Mouse (Mus musculus): ENCODE measurements around the gene Parn.

Gene Parn

DNA sequence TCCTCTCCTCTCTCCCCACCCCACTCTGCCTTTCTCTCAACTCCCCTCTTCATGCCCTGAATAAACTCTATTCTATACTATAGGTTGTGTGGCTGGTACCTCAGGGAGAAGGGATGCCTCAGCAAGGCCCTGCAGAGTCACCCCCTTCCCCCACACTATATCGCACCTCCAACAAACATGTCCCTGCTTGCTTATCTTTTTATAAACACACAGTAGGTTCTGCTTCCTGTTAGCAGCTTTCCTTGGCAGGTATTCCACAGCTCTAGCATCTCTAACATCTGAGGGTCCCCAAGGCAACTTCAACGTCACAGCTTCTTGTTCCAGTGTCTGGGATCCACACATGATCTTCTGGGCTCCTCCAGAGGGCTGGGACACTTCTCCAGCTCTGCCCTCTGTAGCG lies 117.3 kb downstream of the Parn start:
- CTCF ChIA-PET: no interaction called here

DNA sequence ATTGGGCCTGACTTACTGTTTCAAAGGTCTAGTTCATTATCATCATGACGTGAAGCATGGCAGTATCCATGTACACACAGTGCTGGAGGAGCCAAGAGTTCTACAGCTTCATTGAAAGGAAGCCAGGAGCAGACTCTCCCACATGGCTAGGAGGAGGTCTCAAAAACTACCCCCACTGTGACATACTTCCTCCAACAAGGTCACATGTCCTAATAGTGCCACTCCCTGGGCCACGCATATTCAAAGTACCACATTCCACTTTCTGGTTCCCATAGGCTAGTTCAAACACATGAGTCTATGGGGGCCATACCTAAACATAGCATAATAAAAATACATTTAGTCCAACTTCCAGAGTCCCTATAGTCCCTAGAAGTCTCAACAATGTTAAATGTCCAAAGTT lies 118.0 kb downstream of the Parn start:
- CTCF ChIA-PET: no interaction called here

DNA sequence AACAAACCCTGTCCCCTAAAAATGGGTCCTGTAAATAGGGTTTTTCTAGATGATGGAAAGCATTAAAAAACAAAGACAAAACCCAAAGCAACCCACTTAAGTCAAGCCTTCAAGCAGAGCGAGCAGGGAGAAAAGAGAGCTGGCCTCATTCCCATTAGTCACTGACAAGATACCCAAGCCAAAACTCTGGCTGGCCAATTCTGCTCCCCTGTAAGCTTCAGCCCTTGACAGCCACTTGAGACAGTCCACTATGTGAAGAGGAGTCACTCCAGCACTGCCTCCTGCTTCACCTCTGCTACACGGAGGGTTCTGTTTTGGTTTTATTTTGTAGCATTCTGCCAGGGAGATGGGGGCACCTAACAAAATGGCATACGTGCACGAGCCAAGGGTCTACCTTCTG lies 126.2 kb downstream of the Parn start:
- CTCF ChIA-PET: no interaction called here

DNA sequence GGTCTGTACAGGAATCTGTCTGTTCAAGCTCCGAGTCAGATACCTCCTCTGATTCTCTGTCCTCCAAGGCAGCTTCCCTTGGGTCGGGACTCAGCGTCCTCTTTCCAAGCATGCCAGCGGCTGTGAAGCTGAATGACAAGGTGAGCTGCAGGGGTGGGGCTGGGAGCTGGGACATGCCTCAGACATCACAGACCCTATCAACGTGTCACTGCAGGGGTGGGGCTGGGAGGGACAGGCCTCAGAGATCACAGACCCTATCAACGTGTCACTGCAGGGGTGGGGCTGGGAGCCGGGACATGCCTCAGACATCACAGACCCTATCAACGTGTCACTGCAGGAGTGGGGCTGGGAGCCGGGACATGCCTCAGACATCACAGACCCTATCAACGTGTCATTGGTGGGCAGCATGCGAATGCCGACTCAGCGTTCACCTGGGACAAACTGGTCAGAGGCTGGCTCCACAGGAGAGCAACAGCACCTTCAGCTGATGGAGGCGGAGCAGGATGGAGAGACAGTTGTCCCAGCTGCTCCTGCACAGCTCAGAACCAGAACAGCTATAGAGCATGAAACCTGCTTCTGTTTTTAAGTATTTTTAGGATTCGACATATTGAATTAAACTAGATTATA lies 126.7 kb downstream of the Parn start:
- CTCF ChIA-PET: no interaction called here

DNA sequence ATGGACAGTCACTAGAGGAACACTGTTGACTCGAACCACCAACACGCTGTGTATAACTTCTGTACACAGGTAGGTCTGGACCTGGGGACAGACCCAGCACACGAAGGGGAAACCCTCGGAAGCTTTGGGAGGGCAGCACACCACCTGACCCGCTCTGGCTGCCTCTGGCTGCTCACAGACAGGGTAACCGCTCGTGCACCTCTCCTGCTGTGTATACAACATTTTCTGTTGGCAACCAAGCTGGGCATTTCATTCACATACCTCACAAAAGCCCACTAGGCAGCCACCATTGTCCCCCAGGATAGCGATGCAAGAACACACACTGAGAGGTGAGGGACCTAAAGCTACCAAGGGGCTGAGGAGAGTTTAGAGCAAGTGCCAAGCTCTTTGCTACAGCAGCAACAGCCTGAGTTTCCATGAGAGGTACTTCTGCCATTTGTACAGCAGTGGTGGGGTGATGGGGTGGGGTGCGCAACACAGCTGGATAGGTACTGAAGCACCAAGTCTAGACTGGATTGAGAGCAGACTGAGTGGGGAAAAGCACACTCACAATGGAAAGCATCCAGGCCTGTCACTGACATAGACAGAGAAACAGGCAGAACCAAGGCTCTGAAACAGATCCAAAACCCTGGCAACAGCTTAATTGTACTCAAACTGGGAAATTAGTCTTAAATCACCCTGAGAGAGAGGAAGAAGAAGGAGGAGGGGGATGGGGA lies 128.9 kb downstream of the Parn start:
- CTCF ChIA-PET: no interaction called here

DNA sequence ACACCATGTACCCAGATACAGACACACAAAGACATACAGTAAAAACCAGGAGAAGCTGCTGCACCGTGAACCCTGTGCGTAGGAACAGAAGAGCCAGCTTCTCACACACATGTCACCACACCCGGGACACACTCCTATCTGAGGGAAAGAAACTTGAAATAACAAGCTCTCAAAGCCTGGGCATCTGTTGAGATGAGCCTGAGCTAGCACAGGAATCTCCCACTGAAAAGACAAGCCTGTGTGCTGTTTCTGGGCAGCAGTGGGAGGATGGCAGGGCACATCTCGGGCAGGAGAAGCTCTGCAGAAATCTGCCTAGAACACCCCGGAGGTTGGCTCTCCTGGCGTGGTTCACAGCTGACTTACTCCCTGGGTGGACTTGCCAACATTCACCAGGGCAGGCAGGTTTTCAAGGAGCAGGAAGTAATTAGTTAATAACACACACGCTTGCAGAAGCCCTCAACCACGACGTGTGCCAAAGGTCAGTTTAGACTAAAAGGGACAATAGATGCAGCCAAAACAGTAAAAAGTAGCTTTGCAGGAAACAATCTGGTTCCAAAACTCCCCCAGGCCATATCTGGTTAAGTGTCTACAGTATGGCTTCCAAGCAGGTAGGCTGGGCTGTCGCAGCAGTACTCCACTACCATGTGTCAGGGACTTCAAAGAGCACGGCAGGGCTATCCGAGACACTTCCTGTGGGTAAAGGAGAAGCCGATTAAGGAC lies 129.6 kb downstream of the Parn start:
- CTCF ChIA-PET: no interaction called here

DNA sequence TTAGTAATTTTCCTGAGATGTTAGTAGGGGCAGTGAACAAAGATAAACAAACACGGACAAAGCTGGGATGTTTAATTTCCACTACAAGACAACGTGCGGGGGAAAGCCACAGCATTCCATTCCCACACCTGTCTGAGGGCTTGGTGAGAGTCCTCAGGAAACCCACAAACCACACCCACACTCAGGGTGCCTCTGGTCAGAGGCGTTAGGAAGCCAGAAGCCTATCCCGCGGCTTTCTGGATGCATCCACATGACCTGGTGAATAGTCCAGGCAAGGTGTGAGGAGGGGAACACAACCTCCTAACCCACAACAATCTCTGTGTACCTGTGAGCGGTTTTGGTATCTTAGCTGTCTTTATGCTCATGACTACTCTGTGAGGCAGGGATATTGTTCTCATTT lies 131.6 kb downstream of the Parn start:
- CTCF ChIA-PET: no interaction called here

DNA sequence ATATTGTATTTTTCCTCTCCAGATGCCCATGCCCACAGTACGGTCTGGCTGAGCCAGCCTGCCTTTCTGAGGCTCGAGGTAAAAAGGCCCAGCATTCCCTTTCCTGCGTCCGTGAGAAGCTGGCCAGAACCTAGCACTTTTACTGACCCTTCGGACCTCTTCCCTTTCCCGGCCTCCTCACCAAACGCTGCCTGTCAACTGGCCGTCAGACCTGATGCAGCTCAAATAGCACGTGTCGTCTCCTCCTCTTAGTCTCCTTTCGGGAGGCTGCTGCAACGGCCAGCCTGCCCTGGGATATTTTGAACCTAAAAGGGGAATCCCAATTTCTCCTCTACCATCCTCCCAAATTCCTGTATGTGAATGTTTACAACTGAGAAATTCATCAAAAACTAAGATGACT lies 132.1 kb downstream of the Parn start:
- CTCF ChIA-PET: no interaction called here

DNA sequence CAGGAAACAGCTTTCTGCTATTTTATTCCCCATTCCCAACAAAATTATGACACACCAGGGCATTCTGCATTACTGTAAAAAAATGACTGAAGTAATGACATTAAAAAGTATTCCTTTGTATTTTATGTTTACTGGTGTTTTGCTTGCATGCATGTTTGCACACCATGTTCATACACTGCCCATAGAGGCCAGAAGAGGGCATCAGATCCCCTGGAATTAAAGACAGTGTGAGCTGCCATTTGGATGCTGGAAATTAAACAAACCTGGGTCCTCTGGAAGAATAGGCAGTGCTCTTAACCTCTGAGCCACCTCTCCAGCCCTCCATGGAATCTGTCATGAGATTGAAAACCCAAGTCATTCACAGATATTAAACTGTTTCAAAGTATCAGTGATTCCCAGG lies 135.1 kb downstream of the Parn start:
- CTCF ChIA-PET: no interaction called here

DNA sequence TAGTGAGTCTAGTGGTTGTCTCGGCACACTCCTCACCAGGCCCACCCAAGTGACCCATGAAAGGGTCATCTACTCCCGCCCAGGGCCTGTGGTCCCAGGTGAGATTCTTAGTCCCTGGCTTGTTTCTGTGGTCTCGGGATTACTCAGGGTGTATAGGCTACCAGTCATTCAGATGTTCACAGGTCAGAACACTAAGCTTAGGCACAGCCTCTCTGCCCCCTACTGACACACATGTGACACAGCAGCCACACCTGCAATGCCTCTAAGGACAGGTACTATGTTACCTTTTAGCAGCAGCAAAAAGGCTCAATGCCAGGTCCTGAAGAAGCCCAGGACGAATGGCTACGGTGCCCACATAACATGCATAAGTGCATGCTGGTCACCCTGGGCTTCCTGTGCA lies 136.7 kb downstream of the Parn start:
- CTCF ChIA-PET: no interaction called here

DNA sequence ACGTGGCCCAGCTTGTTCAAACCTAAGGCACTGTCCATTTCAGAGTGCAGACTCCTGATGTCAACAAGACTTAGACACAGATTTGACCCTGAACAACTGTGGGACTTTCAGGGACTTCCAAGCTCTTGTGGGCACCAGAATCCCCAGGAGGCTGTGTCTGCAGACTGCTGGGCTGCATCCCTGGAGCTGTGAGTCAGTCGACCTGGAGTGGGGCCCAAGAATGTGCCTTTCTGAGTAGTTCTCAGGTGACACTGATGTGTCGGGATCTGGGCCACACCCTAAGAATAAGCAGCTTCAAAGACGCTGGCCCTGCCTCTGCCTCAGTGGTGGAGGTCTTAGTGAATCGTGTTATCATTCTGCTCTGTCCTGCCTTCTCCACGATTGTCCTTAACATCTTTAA lies 146.6 kb downstream of the Parn start:
- CTCF ChIA-PET: no interaction called here

DNA sequence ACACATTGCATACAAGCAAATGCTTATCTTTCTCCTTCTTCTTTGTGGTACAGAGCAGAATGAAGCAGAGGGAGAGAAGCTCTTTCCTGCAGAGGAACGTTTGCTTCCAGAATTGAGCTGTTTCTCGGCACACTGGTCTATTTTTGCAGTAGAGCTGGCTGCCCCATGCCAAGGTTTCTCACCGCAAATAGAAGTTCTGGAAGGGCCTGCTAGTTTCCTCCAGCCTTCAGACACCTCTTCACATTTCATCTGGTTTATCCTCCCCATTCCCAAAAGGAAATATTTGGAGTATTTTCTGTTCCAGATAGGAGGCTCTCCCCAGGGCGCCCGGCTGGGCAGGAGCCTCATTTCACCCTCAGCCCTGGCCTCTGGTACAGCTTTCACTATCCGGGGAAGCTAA lies 147.7 kb downstream of the Parn start:
- CTCF ChIA-PET: no interaction called here

DNA sequence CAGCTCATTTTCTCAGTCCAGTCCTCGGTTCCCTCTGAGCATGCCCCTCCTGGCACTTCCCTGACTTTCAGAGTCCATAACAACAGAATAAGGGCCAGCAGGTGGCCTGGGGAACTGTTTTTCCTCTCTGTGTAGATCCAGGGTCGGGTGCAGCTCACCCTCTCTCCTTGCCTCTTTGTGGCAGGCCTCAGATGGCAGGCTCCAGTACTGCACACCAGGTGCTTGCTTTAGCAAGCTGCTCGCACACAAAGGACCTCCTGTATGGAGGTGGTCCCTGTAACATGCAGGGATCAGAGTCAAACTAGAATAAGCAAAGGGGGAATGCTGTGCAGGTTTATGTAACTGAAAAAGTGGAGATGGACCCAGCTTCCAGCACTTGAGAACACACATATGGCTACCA lies 151.8 kb downstream of the Parn start:
- CTCF ChIA-PET: no interaction called here

DNA sequence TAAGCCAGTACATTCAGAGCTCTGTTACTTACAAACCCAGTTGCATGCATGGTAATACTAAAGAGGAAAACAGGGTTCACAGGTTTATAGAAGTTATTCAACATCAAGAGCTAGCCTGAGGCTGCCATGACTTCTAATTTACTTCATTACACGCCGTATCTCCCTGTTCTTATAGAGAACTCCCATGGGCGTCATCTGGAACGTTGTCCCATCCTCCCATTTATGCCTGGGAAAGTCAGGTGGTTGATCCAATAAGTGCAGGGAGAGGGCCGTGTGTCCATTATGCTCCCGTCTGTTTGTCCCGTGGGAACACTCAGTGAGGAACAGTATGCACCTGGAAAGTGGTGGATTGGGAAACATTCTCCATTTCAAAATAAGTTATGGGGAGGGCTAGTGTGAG lies 152.4 kb downstream of the Parn start:
- CTCF ChIA-PET: no interaction called here

DNA sequence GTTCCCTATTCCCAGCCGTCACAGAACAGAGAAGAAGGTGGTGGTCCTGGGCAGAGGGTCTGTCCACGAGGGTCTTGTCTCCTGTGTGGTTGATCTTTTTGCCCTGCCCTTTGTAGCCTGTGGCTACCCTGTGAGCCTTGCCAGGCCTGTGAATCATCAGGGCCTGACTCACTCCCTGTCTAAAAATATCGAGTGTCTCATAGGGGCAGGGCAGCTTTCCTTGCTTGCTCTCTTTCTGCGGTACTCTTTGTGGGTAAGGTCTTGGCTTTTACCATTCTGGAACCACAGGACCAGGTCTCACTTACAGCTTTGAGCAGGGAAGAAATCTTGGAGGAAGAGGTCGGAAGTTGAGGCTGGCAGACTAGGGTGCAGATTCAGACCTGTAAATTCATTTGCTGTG lies 162.9 kb downstream of the Parn start:
- CTCF ChIA-PET: no interaction called here

DNA sequence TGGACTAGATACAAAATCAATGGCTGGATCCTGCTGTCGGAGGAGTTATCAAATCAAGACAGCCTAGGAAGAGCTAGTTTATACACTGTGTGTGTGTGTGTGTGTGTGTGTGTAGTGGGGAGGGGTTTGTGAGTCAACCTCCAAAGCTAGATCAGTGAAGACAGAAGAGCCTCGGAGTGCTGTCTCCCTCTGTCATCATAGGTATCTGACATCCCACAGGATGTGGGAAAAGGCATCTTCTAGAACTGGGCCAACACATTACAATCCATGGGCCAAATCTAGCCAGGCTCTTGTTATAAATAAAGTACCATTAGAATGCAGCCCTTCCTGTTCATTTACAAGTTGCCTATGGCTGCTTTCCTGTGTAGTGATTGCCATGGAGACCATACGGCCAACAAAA lies 163.5 kb downstream of the Parn start:
- CTCF ChIA-PET: no interaction called here

DNA sequence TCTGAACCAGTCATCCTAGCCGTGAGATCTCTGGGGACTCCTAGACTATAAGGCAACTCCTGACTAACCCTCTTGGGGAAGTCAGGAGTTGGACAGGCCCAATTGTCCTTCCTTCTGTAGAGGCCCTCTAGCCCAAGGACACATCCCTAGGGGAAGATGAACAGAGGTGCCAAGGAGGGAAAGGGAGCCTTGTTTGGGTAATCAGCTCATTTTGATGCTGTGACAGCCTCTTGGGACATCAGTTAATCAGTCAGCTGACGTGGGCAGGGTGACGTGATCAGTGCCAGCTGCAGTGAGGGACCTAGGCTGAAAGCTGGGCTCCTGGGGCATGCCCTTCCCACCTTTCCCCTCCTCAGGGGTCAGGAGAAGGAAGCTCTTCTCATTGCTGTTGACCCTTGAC lies 169.0 kb downstream of the Parn start:
- CTCF ChIA-PET: no interaction called here

DNA sequence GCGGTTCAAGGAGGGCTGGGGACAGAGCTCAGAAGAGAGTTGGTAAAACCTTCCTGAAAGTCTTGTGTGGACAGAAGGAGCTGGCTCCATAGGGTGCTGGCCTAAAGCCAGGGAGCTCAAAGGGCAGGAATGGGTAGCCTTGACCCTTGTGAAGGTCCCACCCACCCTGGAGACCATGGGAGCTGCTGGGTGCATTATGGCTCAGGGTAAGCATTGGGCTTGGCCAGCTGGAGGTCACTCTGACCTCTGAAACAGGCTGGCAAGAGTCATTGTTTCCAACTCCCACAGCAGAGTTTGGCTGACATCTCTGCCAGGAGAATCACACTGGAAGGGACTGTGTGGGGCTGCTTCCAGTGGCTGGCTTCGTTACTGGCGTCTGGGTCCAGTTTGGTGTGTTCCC lies 174.0 kb downstream of the Parn start:
- CTCF ChIA-PET: no interaction called here

DNA sequence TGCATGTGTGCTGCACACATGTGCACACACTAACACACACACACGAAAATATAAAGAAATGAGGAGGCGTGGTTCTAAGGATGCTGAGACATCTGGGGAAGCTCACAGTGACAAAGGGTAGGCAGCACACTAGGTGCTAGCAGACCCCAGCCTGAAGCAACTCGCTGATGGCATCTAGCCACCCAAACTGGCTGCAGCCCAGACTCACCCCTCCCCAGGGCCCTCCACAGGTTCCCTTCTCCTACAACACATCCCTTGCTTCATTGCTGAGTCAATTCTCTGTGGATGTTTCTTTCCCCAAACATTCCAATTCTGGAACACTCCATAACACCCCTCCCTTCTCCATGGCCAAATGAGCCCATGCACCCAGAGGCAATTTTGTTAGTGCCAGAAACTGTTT lies 175.0 kb downstream of the Parn start:
- CTCF ChIA-PET: no interaction called here

DNA sequence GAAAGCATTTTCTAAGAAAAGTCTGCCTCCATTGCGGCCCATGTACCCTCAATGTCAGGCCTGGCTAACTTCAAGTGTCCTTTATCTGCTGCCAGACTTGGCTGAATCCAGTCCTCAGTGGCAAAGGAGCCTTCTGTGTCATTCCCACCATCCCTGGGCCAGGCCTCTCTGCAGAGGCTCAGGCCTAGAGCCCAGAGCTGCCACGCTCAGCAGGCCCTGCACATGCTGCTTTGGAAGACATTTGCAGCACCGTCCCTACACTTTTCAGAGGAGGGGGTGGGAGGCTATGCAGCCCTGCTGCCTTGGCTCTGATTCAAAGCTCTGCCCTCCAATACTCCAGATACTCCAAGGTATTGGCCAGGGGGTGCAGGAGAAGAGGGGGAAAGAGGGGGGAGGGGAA lies 176.2 kb downstream of the Parn start:
- CTCF ChIA-PET: no interaction called here
